Mouse (Mus musculus) Muller cell, postnatal 12 days (primary cell): Measurements from ENCODE around the gene Prkar1a.

ENCODE experiments used
- DNase-seq: peaks from one replicate; pipeline ENCODE4 v3.0.0-alpha.2; 2015; ENCODE audit errors: inconsistent ontology term

Prkar1a gene

GRCm38 (mm10) chr11:109672881-109673739 is 23.9 kb downstream of the Prkar1a start:
- no peak for DNase-seq

- DNase-seq, result no peak
Measured at GRCm38 (mm10) chr11:109673741-109674140, 24.5 kb downstream of the Prkar1a start.

- DNase-seq, result no peak
Measured at GRCm38 (mm10) chr11:109674542-109674941, 25.3 kb downstream of the Prkar1a start.

GRCm38 (mm10) chr11:109675208-109675607 is 26.0 kb downstream of the Prkar1a start:
- no peak for DNase-seq

GRCm38 (mm10) chr11:109675771-109676170 is 26.6 kb downstream of the Prkar1a start:
- DNase-seq, result no peak

GRCm38 (mm10) chr11:109676621-109677373 is 27.6 kb downstream of the Prkar1a start:
- no peak for DNase-seq

GRCm38 (mm10) chr11:109678291-109678690 is 29.1 kb downstream of the Prkar1a start:
- DNase-seq, result no peak

- DNase-seq, result no peak
Measured at GRCm38 (mm10) chr11:109680934-109681333, 31.7 kb downstream of the Prkar1a start.

- DNase-seq, result no peak
Measured at GRCm38 (mm10) chr11:109681556-109681955, 32.4 kb downstream of the Prkar1a start.

- no peak for DNase-seq
Measured at GRCm38 (mm10) chr11:109682221-109682620, 33.0 kb downstream of the Prkar1a start.

GRCm38 (mm10) chr11:109689539-109689938 is 40.3 kb downstream of the Prkar1a start:
- no peak for DNase-seq

GRCm38 (mm10) chr11:109692737-109693136 is 43.5 kb downstream of the Prkar1a start:
- no peak for DNase-seq

- DNase-seq, result no peak
Measured at GRCm38 (mm10) chr11:109696519-109696918, 47.3 kb downstream of the Prkar1a start.

- no peak for DNase-seq
Measured at GRCm38 (mm10) chr11:109697089-109697643, 48.0 kb downstream of the Prkar1a start.

- DNase-seq, result no peak
Measured at GRCm38 (mm10) chr11:109698740-109699139, 49.5 kb downstream of the Prkar1a start.

GRCm38 (mm10) chr11:109699784-109700183 is 50.6 kb downstream of the Prkar1a start:
- no peak for DNase-seq

- DNase-seq, result peak; percentile 32
Measured at GRCm38 (mm10) chr11:109700761-109701160, 51.6 kb downstream of the Prkar1a start.

- no peak for DNase-seq
Measured at GRCm38 (mm10) chr11:109702031-109702815, 53.0 kb downstream of the Prkar1a start.

- peak; percentile 15 for DNase-seq
Measured at GRCm38 (mm10) chr11:109703845-109704244, 54.6 kb downstream of the Prkar1a start.

- DNase-seq, result peak; percentile 19
Measured at GRCm38 (mm10) chr11:109704311-109705205, 55.4 kb downstream of the Prkar1a start.
